Mouse (Mus musculus) retina, embryonic 14.5 days (tissue): ENCODE measurements around the gene Gstt1.

Experiments
- DNase-seq: peaks from one replicate; pipeline ENCODE4 v3.0.0-alpha.2; 2015; ENCODE audit warnings: low spot score

The Gstt1 gene

DNA sequence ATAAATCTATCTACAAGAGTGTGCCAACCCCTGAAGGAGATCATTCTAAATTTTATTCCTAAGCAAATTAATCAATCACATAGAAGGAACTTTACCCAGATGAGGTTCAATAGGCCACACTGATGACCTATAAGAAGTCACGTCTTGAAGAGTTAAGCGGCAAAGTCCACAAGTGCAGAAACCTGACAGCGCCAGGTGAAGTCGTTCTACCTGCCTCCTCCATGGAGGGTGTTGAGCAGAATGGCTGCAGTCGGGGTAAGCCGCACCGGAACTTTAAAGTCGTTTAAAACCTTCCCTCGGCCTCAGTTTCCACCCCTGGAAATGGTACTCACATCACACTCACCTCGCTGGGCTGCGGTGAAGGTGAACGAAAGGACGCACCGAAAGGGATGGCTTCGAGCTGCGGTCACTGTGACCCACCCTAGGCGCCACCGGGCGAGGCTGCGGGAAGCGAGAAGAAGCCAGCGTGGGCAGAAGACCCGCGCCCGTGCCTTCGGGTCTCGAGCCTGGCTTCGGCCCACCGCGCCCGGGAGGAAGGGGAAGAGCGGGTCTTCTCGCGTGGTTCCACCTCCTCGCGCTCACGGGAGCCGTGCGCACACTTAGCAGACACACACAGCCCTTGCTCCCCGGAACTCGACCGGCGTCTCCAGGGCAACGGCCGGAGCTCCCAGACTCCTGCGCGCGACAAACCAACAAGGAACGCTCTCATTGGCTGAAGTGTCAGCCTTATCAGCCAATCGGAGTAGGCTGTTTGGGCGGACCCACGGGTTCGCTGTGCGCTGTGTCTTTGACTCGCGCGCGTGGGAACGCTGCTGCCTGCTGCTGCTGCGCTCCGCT, 34.5 kb downstream of the Gstt1 start, which contains the start of gene Cabin1:
Cabin1 (minus strand) TSS at position 660 of the 837 bp plus-strand sequence.
- peak; percentile 99 for DNase-seq

DNA sequence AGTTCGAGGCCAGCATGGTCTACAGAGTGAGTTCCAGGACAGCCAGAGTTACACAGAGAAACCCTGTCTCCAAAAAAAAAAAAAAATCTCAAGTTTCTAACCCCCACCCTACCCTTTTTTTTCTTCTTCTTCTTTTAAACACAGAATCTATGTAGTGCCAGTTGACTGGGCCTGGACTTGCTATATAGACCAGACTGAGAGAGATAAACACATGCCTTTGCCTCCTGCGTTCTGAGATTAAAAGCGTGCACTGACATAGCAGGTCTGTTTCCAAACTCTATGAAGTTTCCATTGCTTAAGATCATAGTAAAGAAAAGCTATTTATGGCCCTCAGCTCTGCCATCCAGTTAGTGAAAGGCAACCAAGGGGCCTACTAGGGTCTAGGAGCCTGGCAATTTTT, 36.0 kb downstream of the Gstt1 start:
- no peak for DNase-seq

DNA sequence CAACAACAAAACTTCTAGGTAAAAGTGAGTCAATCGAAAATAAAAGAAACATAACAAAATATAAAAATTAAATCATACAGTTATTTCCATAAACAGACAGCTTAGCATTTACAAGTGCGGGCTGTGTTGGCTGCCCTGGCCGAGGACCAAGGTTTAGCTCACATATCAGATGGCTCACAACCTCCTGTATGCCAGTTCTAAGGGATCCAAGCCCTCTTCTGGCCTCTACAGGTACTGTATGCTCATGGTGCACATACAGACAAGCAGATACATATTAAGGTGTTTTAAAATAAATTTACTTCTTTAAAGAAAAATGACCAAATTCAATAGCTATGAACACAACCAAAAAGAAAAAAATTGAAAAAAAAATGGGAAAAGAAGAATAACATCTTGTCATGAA, 38.1 kb downstream of the Gstt1 start:
- no peak for DNase-seq

DNA sequence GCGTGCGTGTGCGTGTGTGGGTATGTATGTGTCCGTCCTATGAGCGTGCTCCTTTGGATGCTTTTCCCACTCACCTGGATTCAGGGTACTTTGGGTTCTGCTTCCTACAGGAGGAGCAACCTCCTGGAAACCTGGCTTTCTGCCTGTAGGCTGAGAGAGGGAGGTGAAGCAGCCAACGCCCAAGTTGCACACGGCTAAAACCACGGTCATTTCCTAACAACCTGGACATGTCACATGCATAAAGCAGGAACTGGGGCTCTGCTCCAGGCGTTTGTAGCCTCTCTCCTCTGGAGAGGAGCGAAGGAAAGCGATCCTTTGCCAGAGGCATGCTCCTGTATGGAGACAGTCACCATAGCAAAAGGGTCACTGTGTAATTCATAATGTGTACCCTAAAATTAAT, 41.7 kb downstream of the Gstt1 start:
- DNase-seq = no peak

DNA sequence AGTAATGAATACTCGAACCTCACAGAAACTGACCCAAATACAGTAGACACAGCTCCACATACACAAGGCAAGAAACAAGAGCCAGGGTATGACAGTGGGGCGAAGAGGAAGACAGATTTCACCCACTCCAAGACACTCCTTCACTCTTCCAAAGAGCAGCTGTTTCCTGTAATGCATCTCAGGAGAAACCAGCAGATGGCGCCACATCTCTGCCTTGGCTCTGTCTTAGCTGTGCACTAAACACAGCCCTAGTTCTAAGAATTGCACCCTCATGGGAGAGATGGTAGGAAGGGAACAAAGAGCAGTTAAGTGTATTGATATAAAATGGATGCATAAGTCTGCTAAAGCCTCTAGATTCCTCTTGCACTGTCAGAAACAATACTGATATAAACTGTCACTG, 54.4 kb downstream of the Gstt1 start:
- peak; percentile 92 for DNase-seq

DNA sequence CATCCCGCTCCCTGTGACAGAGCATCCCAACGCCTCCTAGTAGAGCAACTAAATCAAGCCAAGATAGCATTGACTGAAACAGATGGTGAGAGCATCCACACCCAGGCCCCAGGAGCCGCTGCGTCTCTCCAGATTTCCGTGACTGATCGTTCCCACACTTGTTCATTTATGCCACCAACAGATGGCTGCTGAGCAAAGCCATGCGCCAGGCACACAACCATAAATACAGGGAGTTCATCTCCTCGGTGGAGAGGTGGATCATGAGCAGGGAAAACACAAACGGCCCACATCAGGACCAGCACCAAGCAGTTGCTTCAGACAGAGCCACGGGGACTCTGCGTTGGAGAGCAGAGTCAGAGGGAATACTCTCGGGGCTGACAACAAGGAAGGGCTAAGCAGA, 55.0 kb downstream of the Gstt1 start:
- no peak for DNase-seq

DNA sequence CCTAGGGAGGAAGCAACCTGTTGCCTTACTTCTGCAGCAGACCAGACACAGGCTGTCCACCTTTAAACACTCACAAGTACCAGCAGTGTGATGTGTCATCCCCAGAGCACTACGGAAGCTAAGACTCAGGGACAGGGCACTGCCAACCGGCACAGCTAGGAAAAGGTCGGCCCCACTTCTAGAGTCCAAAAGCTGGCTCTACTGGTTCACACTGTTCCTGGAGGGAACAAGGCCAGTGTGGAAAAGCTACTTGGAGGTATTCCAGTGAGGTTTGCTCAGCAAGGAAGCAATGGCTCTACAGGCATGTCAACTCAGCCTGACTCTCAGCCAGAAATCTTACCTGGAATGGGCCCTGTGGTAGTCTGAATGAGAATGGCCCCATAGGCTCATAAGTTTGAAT, 57.5 kb downstream of the Gstt1 start:
- DNase-seq = no peak
